Mouse (Mus musculus) lung, adult 18-20 months (tissue): ENCODE results near the gene Stk32c.

Source experiments
- DNase-seq, 2 experiments: peaks; one replicate each; pipeline ENCODE4 v3.0.0; 2022; ENCODE audit warnings: mixed read lengths in 2 of 2

The Stk32c gene

DNA sequence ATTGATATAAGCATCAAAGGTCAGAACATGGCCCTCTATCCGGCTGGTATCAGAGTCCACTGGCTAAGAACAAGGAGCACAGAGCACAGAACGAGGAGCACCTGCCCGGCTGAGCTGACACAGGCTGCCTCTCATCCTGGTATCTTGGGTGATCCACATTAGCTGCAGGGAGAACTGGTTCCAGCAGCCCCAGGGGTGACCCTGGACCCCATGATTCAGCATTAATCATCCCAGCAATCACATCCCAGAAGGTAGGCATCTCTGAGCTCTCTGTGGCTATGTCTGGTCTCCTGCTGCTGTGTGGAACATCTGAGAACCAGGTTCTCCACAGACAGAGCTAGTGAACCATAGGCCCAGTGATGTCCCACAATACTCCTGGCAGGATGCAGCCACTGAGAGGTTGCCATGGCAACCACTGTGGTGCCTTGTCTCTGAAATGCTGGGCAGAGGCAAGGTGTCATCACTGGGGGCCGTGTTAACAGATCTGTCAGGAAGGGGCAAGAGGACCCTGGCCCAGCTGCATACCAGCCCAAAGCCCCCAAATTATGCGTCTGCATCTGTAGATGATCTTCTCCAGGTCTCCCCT lies 76.1 kb downstream of the Stk32c start:
- no peak for DNase-seq

DNA sequence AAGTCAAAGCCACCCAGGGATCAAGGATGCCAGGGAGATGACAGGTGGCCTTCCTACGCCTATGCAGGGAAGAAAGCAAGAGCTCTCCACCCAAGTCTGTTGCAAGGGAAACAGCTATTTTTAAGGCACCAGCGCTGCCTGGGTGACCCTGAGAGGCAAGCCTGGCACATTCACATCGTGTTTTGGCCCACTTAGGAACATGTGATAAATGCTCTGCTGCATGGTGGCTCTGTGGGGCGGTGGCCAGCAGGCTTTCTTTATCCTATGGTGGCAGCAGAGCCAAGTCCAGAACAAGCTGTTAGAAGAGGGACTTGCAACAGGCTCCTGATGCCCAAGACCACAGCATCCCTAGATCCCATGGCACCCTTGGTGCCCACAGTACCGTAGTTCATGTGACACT lies 77.9 kb downstream of the Stk32c start:
- DNase-seq: no peak

DNA sequence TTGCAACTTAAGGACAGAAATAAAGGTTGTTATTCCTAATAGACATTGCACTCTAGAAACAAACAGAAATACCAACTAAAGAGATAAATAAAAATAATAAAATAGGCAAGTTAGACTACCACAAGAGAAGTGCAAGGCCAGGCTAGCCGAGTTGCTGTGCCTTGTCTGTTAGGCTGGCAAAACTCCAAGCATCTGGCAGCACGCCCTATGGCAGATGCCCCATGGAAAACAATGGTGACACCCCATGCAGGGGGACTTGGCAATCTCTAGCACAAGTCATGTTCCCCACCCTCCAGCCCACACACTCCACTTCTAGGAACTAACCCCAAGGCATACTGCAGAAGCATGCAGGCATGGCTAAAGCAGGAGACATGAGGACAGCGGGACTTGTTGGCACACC lies 79.7 kb downstream of the Stk32c start:
- DNase-seq: peak in 1 of 2 experiments; percentile 33

DNA sequence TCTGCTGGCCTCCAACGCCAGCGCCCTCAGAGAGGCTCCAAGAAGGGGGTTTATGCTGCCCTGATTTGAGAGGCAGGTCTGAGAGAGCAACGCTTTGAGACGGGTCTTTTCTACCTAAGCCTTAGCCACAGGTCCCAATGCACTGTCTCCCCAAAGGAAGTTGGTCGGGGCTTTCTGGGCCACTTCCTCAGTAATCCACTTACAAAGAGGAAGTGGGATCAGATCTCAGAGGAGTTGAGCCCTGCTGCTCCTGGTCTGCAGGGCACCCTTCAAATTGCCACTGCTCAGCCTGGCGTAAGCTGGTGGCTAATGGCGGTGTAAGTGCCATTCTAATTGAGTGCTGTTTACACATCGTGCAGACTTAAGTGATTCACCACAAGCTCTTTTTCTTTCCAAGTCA lies 81.6 kb downstream of the Stk32c start:
- DNase-seq: peak in 1 of 2 experiments; percentile 11

DNA sequence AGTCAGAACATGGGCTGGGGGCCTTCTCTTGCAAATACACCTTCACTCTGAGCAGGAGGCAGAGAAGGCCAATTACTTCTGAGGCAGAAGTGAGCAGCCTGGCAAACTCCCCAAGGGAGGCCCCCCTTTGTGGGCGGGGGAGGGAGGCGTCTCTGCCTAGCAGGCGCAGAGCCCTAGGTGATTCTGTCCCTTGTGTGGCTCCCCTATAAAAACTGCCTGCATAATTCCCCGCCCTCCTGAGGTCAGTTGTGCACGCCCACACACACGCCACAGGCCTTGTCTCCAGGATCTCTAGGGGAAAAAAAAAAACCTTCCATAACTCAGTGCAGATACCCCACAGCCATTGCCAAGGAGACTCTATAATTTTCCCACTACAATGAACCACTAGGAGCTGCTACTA lies 82.7 kb downstream of the Stk32c start:
- peak in 1 of 2 experiments; percentile 16 for DNase-seq

DNA sequence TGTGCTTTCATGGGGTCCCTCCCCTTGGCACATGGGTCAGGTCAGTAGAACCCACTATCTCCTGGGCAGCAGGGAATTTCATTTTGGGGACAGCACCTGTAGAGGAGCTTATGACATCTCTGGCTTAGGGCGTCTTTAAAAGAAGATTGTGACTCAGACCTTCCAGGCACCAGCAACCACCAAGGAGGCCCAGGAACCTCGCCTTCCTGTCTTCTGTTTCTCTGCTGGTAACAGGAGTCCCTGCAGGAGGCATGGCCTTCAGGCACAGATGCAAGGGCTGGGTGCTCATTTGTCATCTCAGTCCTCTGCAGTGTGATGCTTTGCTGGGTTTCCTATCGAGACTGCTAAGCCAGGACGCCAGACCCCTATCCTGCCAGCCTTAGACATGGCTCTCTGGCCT lies 84.1 kb downstream of the Stk32c start:
- no peak for DNase-seq

DNA sequence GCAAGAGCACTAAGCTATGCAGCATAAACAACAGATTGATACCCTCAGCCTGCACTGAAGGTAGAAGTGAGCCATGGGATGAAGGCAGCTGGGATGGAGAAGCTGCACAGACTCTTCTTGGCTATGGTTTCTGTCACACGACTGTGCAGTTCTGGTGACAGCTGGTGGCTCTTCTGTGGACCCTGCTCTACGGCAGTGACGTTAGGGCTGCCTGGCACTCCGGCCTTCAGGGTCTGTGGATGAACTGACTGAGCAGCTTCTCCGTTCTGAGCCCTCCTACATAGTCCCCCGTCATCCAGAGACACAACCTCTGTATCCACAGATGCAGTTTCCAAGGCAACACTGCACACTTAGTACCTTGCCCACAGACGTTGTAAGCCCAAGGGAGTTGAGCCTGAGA lies 86.6 kb downstream of the Stk32c start:
- no peak for DNase-seq

DNA sequence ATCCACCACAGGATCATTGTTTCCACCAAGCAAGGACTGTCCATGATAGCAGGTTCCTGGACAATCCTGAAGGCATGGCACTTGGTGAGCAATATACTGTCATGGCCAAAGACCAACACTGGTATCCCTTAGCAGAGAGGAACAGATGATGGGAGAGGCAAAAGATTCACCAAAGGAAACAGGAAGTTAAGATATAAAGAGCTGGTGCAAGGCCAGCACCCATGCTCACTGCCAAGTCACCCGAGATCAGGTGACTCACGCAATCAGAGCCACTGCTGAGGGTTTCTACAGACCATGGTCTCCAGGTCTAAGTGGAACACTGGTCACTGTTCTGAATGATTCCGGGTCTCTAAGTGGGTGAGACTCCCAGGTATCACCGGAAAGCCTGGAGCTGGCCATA lies 87.2 kb downstream of the Stk32c start:
- DNase-seq: no peak

DNA sequence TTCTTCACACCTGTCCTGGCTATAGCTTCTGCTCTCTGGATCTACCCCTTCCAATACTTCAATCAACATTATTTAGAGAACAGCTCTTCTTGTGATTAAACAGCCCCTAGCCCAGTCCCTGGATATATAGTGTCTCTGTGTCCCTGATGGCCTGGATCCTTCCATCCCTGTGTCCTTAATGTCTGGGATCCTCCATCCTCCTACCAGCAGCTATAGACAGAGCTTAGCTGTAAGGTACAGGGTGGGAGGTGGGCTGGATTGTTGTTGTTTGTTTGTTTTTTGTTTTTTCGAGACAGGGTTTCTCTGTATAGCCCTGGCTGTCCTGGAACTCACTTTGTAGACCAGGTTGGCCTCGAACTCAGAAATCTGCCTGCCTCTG lies 93.3 kb downstream of the Stk32c start:
- no peak for DNase-seq

DNA sequence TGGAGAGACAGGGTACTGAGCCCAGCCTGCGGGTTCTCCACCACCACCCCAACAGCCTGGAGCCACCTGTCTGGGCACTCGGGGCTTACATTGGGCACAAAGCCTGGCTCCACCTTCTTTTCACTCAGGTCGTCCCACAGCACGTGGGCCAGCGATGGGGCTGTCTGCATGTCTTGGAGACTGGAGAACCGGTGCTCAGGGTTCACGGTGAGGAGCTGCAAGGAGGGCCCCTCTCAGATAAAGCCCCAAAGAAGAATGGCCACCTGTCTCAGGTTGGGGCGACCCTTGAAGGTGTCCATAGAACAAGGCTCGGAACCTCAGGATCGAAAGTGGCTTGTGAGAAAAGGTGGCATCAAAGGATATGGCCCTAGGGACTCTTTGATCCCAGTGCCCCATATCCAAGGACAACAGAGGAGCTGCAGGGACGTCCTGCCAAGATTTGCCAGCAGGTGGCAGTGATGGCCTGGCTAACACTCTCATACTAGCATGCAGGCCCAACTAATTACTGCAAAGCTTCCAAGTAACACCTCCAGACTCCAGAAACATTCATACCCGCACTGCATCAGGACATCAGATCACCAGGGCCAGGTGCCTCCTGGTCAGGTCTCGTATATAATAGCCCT lies 93.8 kb downstream of the Stk32c start:
- DNase-seq: peak; percentile 74

DNA sequence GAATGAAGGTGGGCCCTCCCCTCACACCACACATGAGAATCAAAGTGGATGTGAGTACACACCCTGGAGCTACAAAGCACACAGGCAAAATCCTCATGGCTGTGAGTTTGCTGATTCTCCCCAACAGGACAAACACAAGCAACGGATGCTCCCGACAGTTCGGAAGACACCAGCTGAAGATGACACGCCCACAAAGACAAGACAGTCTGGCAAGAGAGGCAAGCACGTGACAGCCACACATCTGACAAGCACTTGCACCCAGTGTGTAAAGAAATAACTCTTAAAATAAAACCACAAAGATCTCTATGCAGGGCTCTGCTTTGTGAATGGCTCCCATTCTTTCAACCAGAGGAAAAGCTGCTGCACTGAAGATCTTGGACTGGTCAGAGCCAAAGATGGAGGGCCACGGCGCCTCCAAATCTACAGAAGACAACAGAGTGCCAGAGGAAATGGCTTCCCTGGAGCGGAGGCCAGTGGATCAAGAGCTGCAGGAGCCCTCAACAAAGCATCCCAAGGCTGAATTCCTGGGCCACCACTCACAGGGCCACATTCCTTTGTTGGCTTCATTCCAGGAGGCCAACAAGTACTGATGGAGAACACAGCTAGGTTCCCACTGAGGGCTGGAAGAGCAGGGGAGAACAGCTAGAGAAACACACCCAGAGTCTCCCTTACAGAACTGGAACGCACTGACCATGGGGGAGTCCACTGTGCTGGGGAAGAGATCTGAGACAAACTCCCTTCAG lies 105.0 kb downstream of the Stk32c start:
- no peak for DNase-seq

DNA sequence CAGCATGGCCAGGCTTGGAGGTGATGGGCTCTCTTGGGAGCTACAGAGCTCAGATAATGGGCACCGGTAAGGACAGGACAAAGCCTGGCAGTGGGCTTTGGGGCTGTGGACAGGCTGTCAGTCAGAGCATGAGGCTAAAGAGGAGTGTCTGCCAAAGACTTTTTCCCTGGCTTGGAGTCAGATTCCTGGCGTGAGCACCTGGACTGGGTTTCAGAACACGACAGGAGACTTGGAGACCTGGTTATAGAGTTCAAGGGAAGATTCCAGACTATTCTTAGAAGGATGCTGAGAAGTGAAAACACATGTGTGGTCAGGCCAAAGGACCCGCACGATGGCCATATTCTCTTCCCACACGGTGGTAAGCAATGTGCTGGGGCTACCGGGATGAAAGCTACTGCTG lies 107.4 kb downstream of the Stk32c start:
- no peak for DNase-seq

DNA sequence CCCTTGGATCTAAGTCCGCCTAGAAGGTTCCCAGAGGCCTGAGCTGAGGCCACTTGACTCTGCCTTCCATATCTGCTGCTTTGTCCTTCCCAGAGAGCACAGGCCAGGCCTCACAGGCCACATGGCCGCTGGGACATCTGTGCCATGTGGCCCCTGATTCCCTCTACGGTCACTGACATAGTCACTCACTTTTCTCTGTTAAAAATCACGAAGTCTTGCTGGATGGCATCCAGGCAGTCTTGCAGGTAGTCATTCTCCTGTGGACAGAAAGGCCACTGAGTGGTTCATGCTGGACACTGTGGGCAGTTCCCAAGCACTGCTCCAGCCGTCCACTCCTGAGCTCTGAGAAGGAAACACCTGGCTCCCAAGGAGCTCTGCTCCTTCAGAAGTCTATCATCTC lies 108.0 kb downstream of the Stk32c start:
- no peak for DNase-seq

DNA sequence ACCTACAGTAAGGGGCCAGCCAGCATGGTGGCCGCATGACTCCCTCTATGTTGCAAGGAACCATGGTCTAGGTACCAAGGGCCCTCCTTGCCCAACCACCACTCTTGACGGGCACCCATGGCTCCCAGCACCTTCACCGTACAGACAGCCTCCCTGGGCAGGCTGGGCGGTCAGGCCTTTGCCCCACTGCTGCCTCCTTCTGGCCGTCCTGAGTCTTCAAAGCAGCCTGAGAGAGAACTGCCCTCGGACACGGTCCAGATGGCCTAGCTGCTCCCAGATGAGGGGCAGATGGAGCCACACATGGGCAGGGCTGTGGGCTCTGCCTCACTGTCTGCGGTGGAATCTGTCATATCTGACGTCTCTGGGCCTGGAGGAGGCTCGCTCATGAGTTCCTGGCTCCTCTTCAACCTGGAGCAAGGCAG lies 109.1 kb downstream of the Stk32c start:
- DNase-seq: no peak

DNA sequence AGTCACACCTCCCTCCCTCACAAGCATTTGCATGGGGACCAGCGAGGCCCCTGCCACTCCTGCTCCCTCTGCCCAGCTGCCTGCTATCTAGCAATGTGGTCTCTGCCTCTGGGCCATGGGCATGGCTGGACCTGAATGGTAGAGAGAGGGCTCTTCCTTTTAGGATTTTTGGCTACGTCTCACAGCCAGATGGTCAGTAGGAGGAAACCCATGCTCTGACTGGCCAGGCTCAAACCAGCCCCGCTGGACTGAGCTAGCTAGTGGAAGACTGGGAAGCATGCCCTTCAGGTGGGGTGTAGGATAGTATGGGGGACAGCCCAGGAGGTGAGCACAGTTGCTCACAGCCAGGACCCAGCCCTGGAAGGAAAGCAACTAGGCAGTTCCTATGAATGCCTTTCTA lies 111.3 kb downstream of the Stk32c start:
- DNase-seq: no peak

DNA sequence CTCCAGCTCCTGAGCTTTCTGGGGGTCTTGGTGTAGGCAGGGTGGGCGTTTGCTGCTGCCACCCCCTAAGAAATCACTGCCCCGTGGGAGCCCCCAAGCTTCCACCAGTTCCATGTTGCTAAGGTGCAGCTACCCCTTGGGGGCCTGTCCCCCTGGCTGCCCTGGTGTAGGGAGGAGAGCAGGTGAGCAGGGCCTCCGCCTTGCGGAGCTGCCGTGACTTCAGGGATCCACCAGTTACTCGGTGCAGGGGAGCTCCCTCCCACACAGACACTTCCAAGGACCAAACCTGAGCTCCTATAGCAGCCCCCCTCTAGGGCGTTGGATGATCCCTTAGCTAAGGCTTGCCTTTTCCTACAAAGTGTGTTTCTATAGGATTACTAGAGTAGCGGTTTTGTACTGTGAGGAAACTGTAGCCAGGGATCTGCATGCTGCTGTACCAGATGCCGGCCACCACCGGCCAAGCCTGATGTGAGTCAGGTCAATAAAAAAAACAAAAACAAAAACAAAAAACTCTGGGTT lies 111.8 kb downstream of the Stk32c start:
- DNase-seq: no peak

DNA sequence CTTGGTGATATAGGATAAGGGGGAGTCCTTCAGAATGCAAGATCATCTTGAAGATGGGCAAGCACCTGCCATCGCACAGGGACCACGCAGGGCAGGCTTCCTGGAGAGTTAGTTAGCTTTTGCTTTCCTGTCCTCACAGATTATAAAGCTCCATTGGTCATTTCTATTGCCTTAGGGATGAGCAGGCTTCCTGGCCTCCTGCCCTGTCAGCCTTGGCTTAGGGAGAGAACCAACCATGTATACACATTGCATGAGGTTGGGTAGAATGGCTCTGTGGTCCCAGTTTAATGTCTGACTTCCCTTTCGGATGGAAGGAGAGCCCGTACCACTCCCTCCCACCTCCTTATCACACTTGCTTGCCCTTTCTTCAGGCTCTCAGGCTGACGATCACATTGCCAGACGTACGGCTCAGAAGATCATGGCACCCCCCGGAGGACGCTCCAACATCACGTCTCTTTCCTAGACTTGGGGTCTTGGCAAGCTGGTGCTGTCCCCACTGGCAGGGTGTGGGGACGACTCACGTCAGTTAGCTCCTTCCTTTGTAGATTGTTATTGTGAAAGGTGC lies 112.5 kb downstream of the Stk32c start:
- no peak for DNase-seq

DNA sequence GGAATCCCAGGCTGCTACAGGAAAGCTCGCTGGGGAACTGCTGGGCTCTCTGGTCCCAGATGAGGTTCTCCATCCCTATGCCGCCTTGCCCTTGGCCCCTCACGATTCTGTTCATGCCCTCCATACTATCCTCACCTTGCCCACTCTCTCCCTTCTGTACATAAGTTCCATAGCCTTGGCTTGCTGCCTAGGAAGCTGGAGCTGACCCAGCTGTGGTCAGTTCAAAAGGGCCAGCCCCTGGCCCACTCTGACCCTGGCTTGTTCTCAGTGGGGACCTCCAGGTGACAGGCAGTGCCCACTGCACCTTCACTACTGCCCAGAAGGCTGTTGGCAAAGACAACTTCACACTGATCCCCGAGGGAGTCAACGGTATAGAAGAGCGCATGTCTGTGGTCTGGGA lies 116.7 kb downstream of the Stk32c start:
- no peak for DNase-seq

DNA sequence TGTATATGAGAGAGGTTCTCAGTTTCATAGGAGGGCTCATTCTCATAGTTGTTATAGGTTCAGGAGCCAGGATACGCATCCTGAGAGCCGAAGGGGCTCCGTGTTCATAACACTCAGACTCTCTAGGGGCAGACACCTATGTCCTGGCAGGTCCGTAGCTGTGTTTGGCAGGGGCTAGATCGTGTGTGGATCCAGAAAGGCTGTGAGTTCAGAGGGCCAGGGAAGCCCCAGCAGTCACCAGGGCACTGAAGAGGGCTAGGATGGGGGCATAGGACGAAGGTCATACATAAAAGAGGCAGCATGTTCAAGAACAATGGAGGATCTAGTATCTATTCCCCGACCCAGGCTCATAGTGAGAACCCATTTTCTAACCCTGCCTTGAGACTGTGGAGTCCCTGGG lies 117.8 kb downstream of the Stk32c start:
- DNase-seq: no peak

DNA sequence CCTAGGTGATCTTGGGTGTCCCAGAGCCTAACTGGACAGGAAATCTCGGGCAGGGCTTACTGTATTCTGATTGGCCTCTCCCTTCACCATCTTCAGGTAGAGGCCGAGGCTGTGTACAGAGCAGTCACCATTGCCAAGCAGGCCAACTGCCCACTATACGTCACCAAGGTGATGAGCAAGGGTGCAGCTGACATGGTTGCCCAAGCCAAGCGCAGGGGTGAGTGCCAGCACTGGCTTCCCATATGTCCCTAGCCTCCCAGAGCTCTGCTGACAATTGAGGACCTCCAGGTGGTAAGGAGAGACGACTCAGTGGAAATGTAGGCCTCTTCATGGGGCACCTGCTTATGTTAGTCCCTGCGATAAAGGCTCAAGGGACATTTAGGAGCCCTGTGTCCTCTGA lies 118.3 kb downstream of the Stk32c start:
- no peak for DNase-seq

DNA sequence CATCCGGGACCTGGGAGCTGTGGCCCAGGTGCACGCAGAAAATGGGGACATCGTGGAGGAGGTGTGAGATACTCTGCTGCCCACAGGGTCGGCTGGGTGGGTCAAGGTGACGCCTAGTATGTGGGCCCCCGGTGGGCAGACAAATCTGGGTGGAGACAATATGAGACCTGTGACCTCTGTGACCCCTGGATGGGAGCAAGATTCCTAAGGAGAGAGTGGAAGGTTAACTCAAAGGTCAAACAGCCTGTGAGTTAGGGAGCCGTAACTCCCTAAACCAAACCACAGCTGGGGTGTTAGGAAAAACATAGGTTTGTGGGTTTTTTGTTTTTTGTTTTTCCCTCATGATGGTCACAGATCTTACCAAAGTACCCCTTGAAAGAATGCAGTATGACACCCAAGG lies 119.3 kb downstream of the Stk32c start:
- DNase-seq: no peak

DNA sequence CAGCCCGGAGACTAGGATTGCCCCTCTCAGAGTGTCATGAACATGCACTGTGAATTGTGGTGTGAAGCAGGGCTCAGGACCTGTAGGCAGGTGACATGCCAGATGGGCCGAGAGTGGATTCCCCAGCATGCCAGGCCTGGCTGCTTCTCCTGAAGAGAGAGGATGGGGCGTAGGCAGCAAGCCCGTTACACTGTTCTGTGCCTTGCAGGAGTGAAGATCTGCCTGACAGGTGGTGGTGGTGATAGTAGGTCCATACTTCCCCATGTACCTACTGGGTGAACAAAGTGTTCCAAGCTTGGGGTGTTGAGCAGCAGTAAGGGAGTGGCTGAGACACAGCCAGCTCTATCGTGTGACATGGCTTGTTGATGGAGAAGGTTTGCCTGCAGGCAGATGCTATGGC lies 120.0 kb downstream of the Stk32c start:
- no peak for DNase-seq

DNA sequence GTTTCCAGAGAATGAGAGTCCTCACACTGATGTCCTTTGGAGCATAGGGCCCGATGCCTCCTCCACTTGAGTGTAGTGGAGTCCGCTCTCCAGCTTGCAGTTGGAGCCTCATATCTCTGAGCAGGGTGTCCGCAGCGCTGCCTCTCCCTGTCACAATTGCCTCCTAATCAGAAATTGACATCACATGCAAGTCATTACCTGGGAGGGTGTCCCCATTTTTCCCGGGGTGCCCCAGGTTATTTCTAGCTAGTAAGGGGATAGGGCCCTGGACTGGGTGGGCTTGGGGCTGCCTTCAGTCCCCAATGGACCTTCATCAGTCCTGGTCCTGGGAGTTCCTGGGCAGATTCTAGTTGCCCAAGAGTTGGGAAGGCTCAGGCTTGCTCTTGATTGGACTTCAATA lies 120.4 kb downstream of the Stk32c start:
- no peak for DNase-seq

DNA sequence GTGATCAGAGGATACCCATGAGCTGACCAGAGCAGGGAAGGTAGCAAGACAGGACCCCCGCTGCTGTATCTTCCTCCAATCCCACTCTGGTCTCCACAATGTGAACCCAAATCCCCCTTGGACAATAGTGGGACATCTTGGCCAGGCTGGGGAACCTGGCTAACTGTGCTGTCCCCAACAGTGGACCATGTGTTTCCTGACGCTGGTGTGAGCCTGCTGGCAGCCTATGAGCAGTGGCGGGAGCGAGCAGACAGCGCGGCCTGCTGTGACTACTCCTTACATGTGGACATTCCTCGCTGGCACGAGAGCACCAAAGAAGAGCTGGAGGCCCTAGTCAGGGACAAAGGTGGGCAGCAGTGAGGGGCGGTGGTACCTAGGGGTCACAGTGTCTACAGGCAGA lies 121.4 kb downstream of the Stk32c start:
- no peak for DNase-seq
